Mouse (Mus musculus) cerebellum, adult 2 months (tissue): Measurements from ENCODE around the gene Jph3. TPM values are rescaled to one million over a fixed set of nuclear protein-coding genes. Genes with fewer than 3 reads are reported as not detected.
A peak's percentile ranks its signal among the peaks of the same experiment; 100 is the strongest.

Source experiments
- DNase-seq, 2 experiments: peaks; one replicate each; pipeline ENCODE4 v3.0.0; 2021
- H3K27ac ChIP-seq: fragments of 200-500 bp; 2 replicates; pipeline ENCODE4 v1.5.1; 2012; ENCODE audit warnings: low read length, control low read depth, inconsistent platforms; ENCODE audit not compliant: insufficient read depth
- H3K27me3 ChIP-seq: fragments of 200-500 bp; 2 replicates; pipeline ENCODE4 v1.6.1; 2012; ENCODE audit warnings: inconsistent platforms, mild to moderate bottlenecking, low read length, moderate library complexity; ENCODE audit not compliant: control insufficient read depth, insufficient read depth
- H3K4me1 ChIP-seq: fragments of 200-500 bp; 2 replicates; pipeline ENCODE4 v1.6.1; 2011; ENCODE audit warnings: low read length; ENCODE audit not compliant: control insufficient read depth, insufficient read depth
- H3K4me3 ChIP-seq: fragments of 200-500 bp; replicated peaks from 2 replicates; pipeline ENCODE3; 2011; ENCODE audit warnings: mild to moderate bottlenecking, low read depth, low read length, control low read depth; ENCODE audit not compliant: insufficient read depth
- CTCF ChIP-seq: fragments of 200-500 bp; IDR thresholded peaks from 2 replicates; pipeline ENCODE4 v1.5.1; 2011; ENCODE audit warnings: low read depth, mild to moderate bottlenecking, control low read depth, low read length, moderate library complexity, borderline replicate concordance; ENCODE audit not compliant: insufficient read depth
- POLR2A ChIP-seq: fragments of 200-500 bp; IDR thresholded peaks from 2 replicates; pipeline ENCODE4 v1.6.1; 2011; ENCODE audit warnings: low read length, control low read depth, borderline replicate concordance; ENCODE audit not compliant: insufficient read depth
- WGBS: fragments of 180-500 bp; shearing (Covaris S2); methylation state at CpG from one replicate; pipeline ENCODE4 v1.1.7; 2018; 5-methylcytosine and 5-hydroxymethylcytosine counted together
- polyA plus RNA-seq: library from polyadenylated mRNA; depleted of rRNA; stranded (reverse); fragments of >200 nt; gene quantifications from 2 replicates; pipeline ENCODE4 v1.2.3, GENCODE M21; 2012

Gene Jph3
- polyA plus RNA-seq, 1 experiment: 143 TPM

DNA sequence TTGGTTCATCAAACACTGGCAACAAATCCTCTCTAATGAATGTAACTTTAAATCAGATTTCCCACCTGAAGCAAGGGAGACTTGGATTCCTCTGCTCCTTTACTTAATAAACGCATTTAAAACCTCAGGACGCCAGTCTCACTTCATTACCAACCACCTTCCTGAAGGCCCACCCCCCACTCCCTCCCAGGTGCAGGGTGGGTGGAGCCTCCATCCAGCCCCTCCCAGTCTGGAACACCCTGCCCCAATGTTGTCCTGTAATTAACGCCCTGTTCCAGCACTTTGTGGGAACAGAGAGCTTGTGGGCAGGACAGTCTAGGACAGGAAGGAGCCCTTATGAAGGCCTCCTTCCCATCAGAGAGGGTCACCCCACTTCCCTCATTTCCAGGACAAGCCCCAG, 64.7 kb downstream of the Jph3 start:
- Histone ChIP-seq H3K27ac (no peak overlapping the region), H3K27me3 (no peaks in the 10 kb centered on the region), H3K4me3 (no peak overlapping the region), H3K4me1 (peaks cover 19% of the 10 kb centered on the region)
- DNase-seq: no peak
- no peak for TF ChIP-seq POLR2A
- no peak for TF ChIP-seq CTCF
- WGBS: 60% methylated on average over 3 of the region's 3 CpGs

GRCm38 (mm10) chr8:121795461-121795860, 66.0 kb downstream of the Jph3 start:
- DNase-seq: peak in 1 of 2 experiments; percentile 59
- Histone ChIP-seq H3K4me1 (peaks cover 9% of the 10 kb centered on the region), H3K4me3 (no peak overlapping the region), H3K27me3 (no peaks in the 10 kb centered on the region), H3K27ac (no peak overlapping the region)
- 89% methylated on average over 8 of the region's 8 CpGs for WGBS
- TF ChIP-seq CTCF: no peak
- no peak for TF ChIP-seq POLR2A

GRCm38 (mm10) chr8:121796406-121796805, 67.0 kb downstream of the Jph3 start:
- Histone ChIP-seq H3K27ac (no peak overlapping the region), H3K4me1 (peaks cover 9% of the 10 kb centered on the region), H3K27me3 (no peaks in the 10 kb centered on the region), H3K4me3 (no peak overlapping the region)
- peak in 1 of 2 experiments; percentile 15 for DNase-seq
- 84% methylated on average over 11 of the region's 11 CpGs for WGBS
- TF ChIP-seq POLR2A (no peak), CTCF (no peak)

- TF ChIP-seq POLR2A: no peak
- TF ChIP-seq CTCF: no peak
- Histone ChIP-seq H3K4me3 (no peak overlapping the region), H3K27me3 (no peaks in the 10 kb centered on the region), H3K4me1 (peaks cover 13% of the 10 kb centered on the region), H3K27ac (no peak overlapping the region)
- 91% methylated on average over 6 of the region's 6 CpGs for WGBS
- no peak for DNase-seq
Observed at GRCm38 (mm10) chr8:121798401-121798800, 69.0 kb downstream of the Jph3 start.

- H3K4me1 ChIP-seq: peaks cover 17% of the 10 kb centered on the region
- 26% methylated on average over 5 of the region's 5 CpGs for WGBS
Observed at GRCm38 (mm10) chr8:121804829-121805228, 75.4 kb downstream of the Jph3 start.

DNA sequence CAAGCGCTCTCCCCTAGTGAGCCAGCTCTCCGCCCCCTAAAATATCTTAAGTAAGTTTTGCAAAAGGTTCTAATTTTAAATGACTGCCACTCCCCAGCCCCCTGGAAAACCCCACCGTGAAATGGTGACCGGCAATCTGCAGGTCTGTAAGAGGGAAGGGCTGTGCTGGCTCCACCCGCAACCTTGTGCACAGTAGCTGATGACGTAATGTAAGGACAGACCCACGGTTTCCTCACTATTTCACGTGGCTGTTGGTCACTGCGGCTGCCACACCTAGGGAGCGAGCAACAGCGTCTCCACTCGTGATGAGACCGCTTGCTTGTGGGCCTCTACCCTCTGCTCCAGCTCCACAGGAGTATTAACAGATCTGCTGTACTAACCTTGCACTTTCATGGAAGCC, 76.7 kb downstream of the Jph3 start:
- no peak for DNase-seq
- WGBS: 91% methylated on average over 13 of the region's 13 CpGs
- peaks cover 20% of the 10 kb centered on the region for H3K4me1 ChIP-seq
- no peak overlapping the region for H3K27ac ChIP-seq
- no peaks in the 10 kb centered on the region for H3K27me3 ChIP-seq
- no peak overlapping the region for H3K4me3 ChIP-seq
- no peak for TF ChIP-seq CTCF
- no peak for TF ChIP-seq POLR2A

More at GRCm38 (mm10) chr8:121804829-121805228, 75.4 kb downstream of the Jph3 start:
- no peaks in the 10 kb centered on the region for H3K27me3 ChIP-seq
- H3K4me3 ChIP-seq: no peak overlapping the region
- H3K27ac ChIP-seq: no peak overlapping the region
- no peak for TF ChIP-seq POLR2A
- TF ChIP-seq CTCF: no peak
- DNase-seq: peak in 1 of 2 experiments; percentile 59

DNA sequence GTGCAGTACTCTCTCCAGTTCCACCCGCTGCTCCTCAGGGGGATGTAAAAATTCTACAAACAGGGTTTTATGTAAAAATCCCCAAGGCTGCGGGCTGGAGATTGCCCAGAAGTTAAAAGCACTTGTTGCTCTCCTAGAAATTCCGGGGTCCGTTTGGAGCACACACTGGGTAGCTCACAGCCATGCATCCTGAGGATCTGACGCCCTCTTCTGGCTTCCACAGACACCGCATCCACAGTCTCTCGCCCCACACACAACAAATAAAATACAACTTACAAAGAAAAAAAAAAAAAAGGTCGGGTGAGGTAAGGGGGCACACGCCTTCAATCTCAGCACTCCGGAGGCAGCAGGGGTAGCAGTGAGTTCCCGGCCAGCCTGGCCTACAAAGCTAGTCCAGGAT, 78.6 kb downstream of the Jph3 start:
- no peaks in the 10 kb centered on the region for H3K27me3 ChIP-seq
- WGBS: 77% methylated on average over 11 of the region's 11 CpGs
- TF ChIP-seq CTCF (peak; percentile 44; the same call in 1 of the 2 replicates), POLR2A (no peak)
- DNase-seq: no peak
- no peak overlapping the region for H3K27ac ChIP-seq
- H3K4me3 ChIP-seq: no peak overlapping the region
- H3K4me1 ChIP-seq: peaks cover 22% of the 10 kb centered on the region

GRCm38 (mm10) chr8:121809524-121810155, 80.2 kb downstream of the Jph3 start:
- 92% methylated on average over 11 of the region's 11 CpGs for WGBS
- no peak overlapping the region for H3K27ac ChIP-seq
- TF ChIP-seq POLR2A (no peak), CTCF (no peak)

DNA sequence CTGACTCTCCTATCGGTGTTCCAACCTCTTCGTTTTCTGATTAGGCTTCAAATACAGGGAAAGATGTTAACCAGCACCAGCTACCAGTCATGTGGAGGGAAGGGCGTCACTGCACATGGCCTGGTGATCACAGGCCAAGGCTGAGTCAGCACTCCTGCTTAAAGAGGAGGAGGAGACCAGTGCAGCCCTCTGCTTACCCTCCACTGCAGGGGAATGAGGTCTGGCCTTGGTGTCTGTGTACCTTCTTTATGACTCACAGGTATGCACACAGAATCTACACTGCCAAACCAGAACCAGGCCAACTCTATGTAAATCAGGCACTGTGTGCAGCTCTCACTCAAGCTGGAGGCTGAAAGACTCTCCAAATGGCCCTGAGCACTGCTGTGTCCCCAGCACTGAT, 82.1 kb downstream of the Jph3 start:
- WGBS: 70% methylated on average over 3 of the region's 3 CpGs
- Histone ChIP-seq H3K27me3 (no peaks in the 10 kb centered on the region), H3K4me3 (no peak overlapping the region), H3K4me1 (peaks cover 9% of the 10 kb centered on the region; the same call in 1 of the 2 replicates), H3K27ac (0 out of 2 replicates have a peak overlapping the region, but pooled peaks have one; percentile 2)
- no peak for DNase-seq
- no peak for TF ChIP-seq POLR2A
- no peak for TF ChIP-seq CTCF

More at GRCm38 (mm10) chr8:121809524-121810155, 80.2 kb downstream of the Jph3 start:
- Histone ChIP-seq H3K4me3 (no peak overlapping the region), H3K27me3 (no peaks in the 10 kb centered on the region), H3K4me1 (peaks cover 16% of the 10 kb centered on the region)
- no peak for DNase-seq
